ENCODE assay signal across 8 mouse cellular contexts in the genomic region with DNA sequence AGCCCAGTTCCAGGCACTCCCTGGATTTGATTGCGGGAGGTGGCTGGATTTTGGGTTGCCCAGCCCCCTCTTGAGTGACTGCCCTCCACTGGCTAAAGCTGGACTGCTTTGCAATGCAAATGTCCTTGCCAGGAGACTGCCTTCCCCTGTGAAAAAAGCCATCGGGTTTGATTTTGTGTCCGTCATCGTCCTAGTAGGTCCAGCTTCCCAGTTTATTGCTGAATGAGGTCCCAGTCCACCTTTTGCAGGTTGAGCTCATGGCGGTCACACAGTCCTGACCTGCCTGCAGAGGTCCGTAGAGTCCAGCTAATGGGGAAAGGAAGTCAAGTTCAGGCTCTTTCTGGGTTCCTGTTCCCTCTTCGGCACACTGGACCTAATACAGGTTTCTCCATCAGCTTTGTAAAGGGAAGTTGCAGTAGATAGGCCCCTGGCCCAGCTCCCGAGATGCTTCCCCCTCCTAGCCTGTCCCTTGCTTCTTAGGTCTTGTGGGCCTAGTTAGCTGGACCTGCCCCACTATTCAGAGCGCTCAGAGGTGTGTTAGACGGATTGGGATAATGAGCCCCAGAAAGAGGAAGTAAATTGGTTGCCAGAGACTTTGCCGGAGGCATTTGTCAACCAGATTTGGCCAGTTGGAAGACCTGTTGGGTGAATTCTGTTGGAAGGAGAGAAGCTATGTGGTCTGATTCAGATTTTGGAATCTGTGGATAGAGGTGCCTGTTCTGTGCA. TPM values are rescaled to one million over a fixed set of nuclear protein-coding genes. Genes with fewer than 3 reads are reported as not detected.
DNase-seq lines count a peak whose midpoint lies in the region; ATAC-seq and TF ChIP-seq lines count a peak whose summit lies in the region.

No protein-coding gene starts in this region.

- H3K9me3 ChIP-seq in embryonic facial prominence, embryonic 13.5 days: no peaks in the 10 kb centered on the region
- H3K9me3 ChIP-seq in heart, embryonic 12.5 days (replicated peaks): no peaks in the 10 kb centered on the region
- no peaks in the 10 kb centered on the region for H3K9me3 ChIP-seq in kidney, embryonic 15.5 days (replicated peaks)
- H3K9me3 ChIP-seq in liver, embryonic 12.5 days (replicated peaks): no peaks in the 10 kb centered on the region
- H3K9me3 ChIP-seq in stomach, postnatal 0 days (ENCODE audit: control insufficient read depth, low read length): no peaks in the 10 kb centered on the region

- peak overlapping the region; percentile 47; the same call in 1 of the 2 replicates for H3K27ac ChIP-seq in thymus, adult 2 months (ENCODE audit: control insufficient read depth, insufficient read depth, low read length)
- H3K27ac ChIP-seq in embryonic facial prominence, embryonic 13.5 days: peak overlapping the region; percentile 98
- peak overlapping the region; percentile 86 for H3K27ac ChIP-seq in heart, embryonic 12.5 days (ENCODE audit: poor library complexity, severe bottlenecking)
- H3K27ac ChIP-seq in kidney, embryonic 15.5 days: peak overlapping the region; percentile 97
- H3K27ac ChIP-seq in liver, embryonic 12.5 days: peak overlapping the region; percentile 23; the same call in 1 of the 2 replicates
- H3K27ac ChIP-seq in stomach, postnatal 0 days (replicated peaks): peak overlapping the region; percentile 99

- peak overlapping the region; percentile 94 for H3K9ac ChIP-seq in embryonic facial prominence, embryonic 13.5 days
- peak overlapping the region; percentile 95 for H3K9ac ChIP-seq in heart, embryonic 12.5 days
- peak overlapping the region; percentile 95 for H3K9ac ChIP-seq in kidney, embryonic 15.5 days
- H3K9ac ChIP-seq in liver, embryonic 12.5 days: no peak overlapping the region
- peak overlapping the region; percentile 93 for H3K9ac ChIP-seq in stomach, postnatal 0 days (ENCODE audit: low read length)

- H3K27me3 ChIP-seq in thymus, adult 2 months (ENCODE audit: control insufficient read depth, insufficient read depth, low read length): peaks cover 7% of the 10 kb centered on the region; the same call in 1 of the 2 replicates
- H3K27me3 ChIP-seq in embryonic facial prominence, embryonic 13.5 days: no peaks in the 10 kb centered on the region
- H3K27me3 ChIP-seq in heart, embryonic 12.5 days (replicated peaks): no peaks in the 10 kb centered on the region
- H3K27me3 ChIP-seq in kidney, embryonic 15.5 days: no peaks in the 10 kb centered on the region
- H3K27me3 ChIP-seq in liver, embryonic 12.5 days (replicated peaks): peaks cover 66% of the 10 kb centered on the region
- no peaks in the 10 kb centered on the region for H3K27me3 ChIP-seq in stomach, postnatal 0 days (ENCODE audit: control insufficient read depth, insufficient read depth, low read length)

- no peak for TF ChIP-seq POLR2A in thymus, adult 2 months (IDR thresholded peaks at IDR 0.05; ENCODE audit: control insufficient read depth, extremely low read depth, insufficient read depth, low read length, poor library complexity)

- 8% methylated on average over 11 of the region's 11 CpGs for WGBS in thymus, adult 2 months
- 1% methylated on average over 11 of the region's 11 CpGs for WGBS in embryonic facial prominence, embryonic 13.5 days
- 5% methylated on average over 11 of the region's 11 CpGs for WGBS in heart, embryonic 12.5 days
- 6% methylated on average over 11 of the region's 11 CpGs for WGBS in kidney, embryonic 15.5 days
- WGBS in liver, embryonic 12.5 days (ENCODE audit: insufficient replicate concordance): 7% methylated on average over 11 of the region's 11 CpGs
- 11% methylated on average over 11 of the region's 11 CpGs for WGBS in stomach, postnatal 0 days

- no peak for DNase-seq in thymus, adult 2 months
- DNase-seq in thymus, postnatal 4 days: no peak
- peak; percentile 16 to 28 for DNase-seq in natural killer cell, adult 2 months (ENCODE audit: low spot score in 2 of 2)
- peak; percentile 65 for DNase-seq in stomach, postnatal 0 days (ENCODE audit: low spot score)

- TF ChIP-seq EP300 in stomach, postnatal 0 days (optimal IDR thresholded peaks at IDR 0.05): no peak

- peak overlapping the region; percentile 90 for H3K4me2 ChIP-seq in embryonic facial prominence, embryonic 13.5 days
- peak overlapping the region; percentile 90 for H3K4me2 ChIP-seq in heart, embryonic 12.5 days
- H3K4me2 ChIP-seq in kidney, embryonic 15.5 days: peak overlapping the region; percentile 87
- peak overlapping the region; percentile 100 for H3K4me2 ChIP-seq in liver, embryonic 12.5 days
- H3K4me2 ChIP-seq in stomach, postnatal 0 days (replicated peaks; ENCODE audit: low read depth): peak overlapping the region; percentile 60

- H3K36me3 ChIP-seq in thymus, adult 2 months (ENCODE audit: control insufficient read depth, insufficient read depth, low read length): no peaks in the 10 kb centered on the region
- no peaks in the 10 kb centered on the region for H3K36me3 ChIP-seq in embryonic facial prominence, embryonic 13.5 days
- no peaks in the 10 kb centered on the region for H3K36me3 ChIP-seq in heart, embryonic 12.5 days
- no peaks in the 10 kb centered on the region for H3K36me3 ChIP-seq in kidney, embryonic 15.5 days
- no peaks in the 10 kb centered on the region for H3K36me3 ChIP-seq in liver, embryonic 12.5 days
- H3K36me3 ChIP-seq in stomach, postnatal 0 days (ENCODE audit: control insufficient read depth, insufficient read depth, low read length): no peaks in the 10 kb centered on the region

- no peak for ATAC-seq in embryonic facial prominence, embryonic 13.5 days (ENCODE audit: insufficient number of reproducible peaks, insufficient read depth, low FRiP score, low TSS enrichment, low read depth)
- ATAC-seq in heart, embryonic 12.5 days (ENCODE audit: insufficient number of reproducible peaks, low FRiP score): no peak
- ATAC-seq in kidney, embryonic 15.5 days (replicated peaks; ENCODE audit: low FRiP score): no peak
- ATAC-seq in liver, embryonic 12.5 days: no peak
- ATAC-seq in stomach, postnatal 0 days (ENCODE audit: low FRiP score, low TSS enrichment): no peak

- H3K4me3 ChIP-seq in thymus, adult 2 months (ENCODE audit: control insufficient read depth, insufficient read depth, low read length): peak overlapping the region; percentile 80
- peak overlapping the region; percentile 92 for H3K4me3 ChIP-seq in embryonic facial prominence, embryonic 13.5 days
- H3K4me3 ChIP-seq in heart, embryonic 12.5 days: peak overlapping the region; percentile 89
- peak overlapping the region; percentile 97 for H3K4me3 ChIP-seq in kidney, embryonic 15.5 days (replicated peaks)
- peak overlapping the region; percentile 76 for H3K4me3 ChIP-seq in liver, embryonic 12.5 days
- peak overlapping the region; percentile 80 for H3K4me3 ChIP-seq in stomach, postnatal 0 days (ENCODE audit: low read depth, low read length)

- H3K4me1 ChIP-seq in thymus, adult 2 months (replicated peaks; ENCODE audit: control insufficient read depth, insufficient read depth, low read length): peaks cover 48% of the 10 kb centered on the region
- peaks cover 71% of the 10 kb centered on the region for H3K4me1 ChIP-seq in embryonic facial prominence, embryonic 13.5 days
- H3K4me1 ChIP-seq in heart, embryonic 12.5 days (replicated peaks): peaks cover 53% of the 10 kb centered on the region
- H3K4me1 ChIP-seq in kidney, embryonic 15.5 days: peaks cover 80% of the 10 kb centered on the region
- peaks cover 42% of the 10 kb centered on the region for H3K4me1 ChIP-seq in liver, embryonic 12.5 days
- H3K4me1 ChIP-seq in stomach, postnatal 0 days (replicated peaks; ENCODE audit: control insufficient read depth, insufficient read depth): peaks cover 20% of the 10 kb centered on the region

- TF ChIP-seq CTCF in thymus, adult 2 months (IDR thresholded peaks at IDR 0.05; ENCODE audit: borderline replicate concordance, control insufficient read depth, extremely low read depth, insufficient read depth, low read length, poor library complexity): no peak
- TF ChIP-seq CTCF in stomach, postnatal 0 days (IDR thresholded peaks at IDR 0.05; ENCODE audit: low read depth): peak; percentile 53

RNA-seq across cellular contexts. Expression of gene Fam102a, which starts 1.7 kb away (rescaled TPM):
- polyA plus RNA-seq in thymus, adult 2 months (2012; rRNA removed): 57.4 and 66.7 TPM in 2 replicates
- polyA plus RNA-seq in embryonic facial prominence, embryonic 13.5 days (2015; fragmentation: Nextera tagmentation; extraction: Ambion mirVana): 12.3 and 15.5 TPM in 2 replicates
- polyA plus RNA-seq in heart, embryonic 12.5 days (2016; fragmentation: Nextera tagmentation; extraction: Ambion mirVana): 7.9 and 9.0 TPM in 2 replicates
- 14.5 and 15.0 TPM in 2 replicates for polyA plus RNA-seq in kidney, embryonic 15.5 days (2015; fragmentation: Nextera tagmentation; extraction: Ambion mirVana)
- polyA plus RNA-seq in liver, embryonic 12.5 days (2016; fragmentation: Nextera tagmentation; extraction: Ambion mirVana): 2.4 and 2.5 TPM in 2 replicates
- polyA plus RNA-seq in stomach, postnatal 0 days (2015; fragmentation: Nextera tagmentation; extraction: Ambion mirVana): 16.6 and 20.2 TPM in 2 replicates

RNA-seq across cellular contexts. Expression of gene Dpm2, which starts 33.9 kb away (rescaled TPM):
- polyA plus RNA-seq in thymus, adult 2 months (2012; rRNA removed): 158 and 173 TPM in 2 replicates
- polyA plus RNA-seq in embryonic facial prominence, embryonic 13.5 days (2015; fragmentation: Nextera tagmentation; extraction: Ambion mirVana): 112 and 116 TPM in 2 replicates
- polyA plus RNA-seq in heart, embryonic 12.5 days (2016; fragmentation: Nextera tagmentation; extraction: Ambion mirVana): 68.0 and 71.5 TPM in 2 replicates
- polyA plus RNA-seq in kidney, embryonic 15.5 days (2015; fragmentation: Nextera tagmentation; extraction: Ambion mirVana): 103 and 107 TPM in 2 replicates
- polyA plus RNA-seq in liver, embryonic 12.5 days (2016; fragmentation: Nextera tagmentation; extraction: Ambion mirVana): 69.5 and 73.8 TPM in 2 replicates
- 87.5 and 91.8 TPM in 2 replicates for polyA plus RNA-seq in stomach, postnatal 0 days (2015; fragmentation: Nextera tagmentation; extraction: Ambion mirVana)

RNA-seq across cellular contexts. Expression of gene Pip5kl1, which starts 37.8 kb away (rescaled TPM):
- 0.92 and 1.1 TPM in 2 replicates for polyA plus RNA-seq in thymus, adult 2 months (2012; rRNA removed)
- 0.92 and 1.1 TPM in 2 replicates for polyA plus RNA-seq in embryonic facial prominence, embryonic 13.5 days (2015; fragmentation: Nextera tagmentation; extraction: Ambion mirVana)
- polyA plus RNA-seq in heart, embryonic 12.5 days (2016; fragmentation: Nextera tagmentation; extraction: Ambion mirVana): 0.23 and 0.33 TPM in 2 replicates
- 2.0 and 2.7 TPM in 2 replicates for polyA plus RNA-seq in kidney, embryonic 15.5 days (2015; fragmentation: Nextera tagmentation; extraction: Ambion mirVana)
- 0.13 TPM in 1 of 2 replicates, not detected in the other for polyA plus RNA-seq in liver, embryonic 12.5 days (2016; fragmentation: Nextera tagmentation; extraction: Ambion mirVana)
- 0.08 and 0.18 TPM in 2 replicates for polyA plus RNA-seq in stomach, postnatal 0 days (2015; fragmentation: Nextera tagmentation; extraction: Ambion mirVana)

RNA-seq across cellular contexts. Expression of gene 9430097D07Rik, which starts 38.7 kb away (rescaled TPM):
- polyA plus RNA-seq in thymus, adult 2 months (2012; rRNA removed): not detected in 2 replicates
- polyA plus RNA-seq in embryonic facial prominence, embryonic 13.5 days (2015; fragmentation: Nextera tagmentation; extraction: Ambion mirVana): 0.18 TPM in 1 of 2 replicates, not detected in the other
- polyA plus RNA-seq in heart, embryonic 12.5 days (2016; fragmentation: Nextera tagmentation; extraction: Ambion mirVana): 0.18 and 0.24 TPM in 2 replicates
- polyA plus RNA-seq in kidney, embryonic 15.5 days (2015; fragmentation: Nextera tagmentation; extraction: Ambion mirVana): 0.10 and 0.17 TPM in 2 replicates
- polyA plus RNA-seq in liver, embryonic 12.5 days (2016; fragmentation: Nextera tagmentation; extraction: Ambion mirVana): not detected in 2 replicates
- not detected in 2 replicates for polyA plus RNA-seq in stomach, postnatal 0 days (2015; fragmentation: Nextera tagmentation; extraction: Ambion mirVana)

RNA-seq across cellular contexts. Expression of gene St6galnac4, which starts 50.1 kb away (rescaled TPM):
- polyA plus RNA-seq in thymus, adult 2 months (2012; rRNA removed): 29.3 and 34.1 TPM in 2 replicates
- polyA plus RNA-seq in embryonic facial prominence, embryonic 13.5 days (2015; fragmentation: Nextera tagmentation; extraction: Ambion mirVana): 33.1 and 34.7 TPM in 2 replicates
- polyA plus RNA-seq in heart, embryonic 12.5 days (2016; fragmentation: Nextera tagmentation; extraction: Ambion mirVana): 45.6 and 47.2 TPM in 2 replicates
- 22.3 and 23.2 TPM in 2 replicates for polyA plus RNA-seq in kidney, embryonic 15.5 days (2015; fragmentation: Nextera tagmentation; extraction: Ambion mirVana)
- polyA plus RNA-seq in liver, embryonic 12.5 days (2016; fragmentation: Nextera tagmentation; extraction: Ambion mirVana): 17.5 and 18.9 TPM in 2 replicates
- 7.4 and 7.7 TPM in 2 replicates for polyA plus RNA-seq in stomach, postnatal 0 days (2015; fragmentation: Nextera tagmentation; extraction: Ambion mirVana)

Comparison
In these comparisons a context has a peak if more than half of its experiments do, and no peak if none do; other contexts are left out.
1. DNase-seq: peak in natural killer cell, adult 2 months (2 of 2) and stomach, postnatal 0 days (single experiment); none in thymus, adult 2 months (single experiment) and thymus, postnatal 4 days (single experiment).
2. H3K27ac ChIP-seq: peak in every context shown above with its lines; median percentile 99 in stomach, postnatal 0 days; 98 in embryonic facial prominence, embryonic 13.5 days; 97 in kidney, embryonic 15.5 days; 86 in heart, embryonic 12.5 days; 47 in thymus, adult 2 months; 23 in liver, embryonic 12.5 days.
3. Peak in every context shown above with its lines, with median percentiles within 50 percentile points of each other: H3K4me3 ChIP-seq and H3K4me2 ChIP-seq.